9 mouse cellular contexts compared by ENCODE assay signal in genomic region chr9:66004380-66004779, GRCm38 (mm10). TPM values are rescaled to one million over a fixed set of nuclear protein-coding genes. Genes with fewer than 3 reads are reported as not detected.
A peak's percentile ranks its signal among the peaks of the same experiment; 100 is the strongest.
DNase-seq lines count a peak whose midpoint lies in the region; ATAC-seq and TF ChIP-seq lines count a peak whose summit lies in the region.
"Had no signal": no experiment of that assay in that cellular context is flagged by ENCODE, and none has a peak within 500 bp of the region (broad histone marks: within the 10 kb centered on the region; RNA-seq: fewer than 3 reads in every experiment).

No protein-coding gene starts in this region.

- H3K4me2 ChIP-seq in liver, embryonic 14.5 days (ENCODE audit: low read depth): no peak overlapping the region
- H3K4me2 ChIP-seq: limb, embryonic 12.5 days had no signal

- no peaks in the 10 kb centered on the region for H3K27me3 ChIP-seq in MEL (ENCODE audit: control insufficient read depth in 1 of 2, insufficient read depth in 2 of 2, low read length in 2 of 2)
- no peaks in the 10 kb centered on the region for H3K27me3 ChIP-seq in liver, embryonic 14.5 days (ENCODE audit: control insufficient read depth, insufficient read depth, low read length)
- H3K27me3 ChIP-seq: limb, embryonic 12.5 days had no signal

- H3K36me3 ChIP-seq in MEL (ENCODE audit: control insufficient read depth in 1 of 2, insufficient read depth in 2 of 2, low read length in 2 of 2): peaks cover 0 to 5% of the 10 kb centered on the region in 2 experiments; a peak in 3 of 4 replicates
- H3K36me3 ChIP-seq in liver, embryonic 14.5 days (replicated peaks; ENCODE audit: control insufficient read depth, insufficient read depth, low read depth): no peaks in the 10 kb centered on the region

- 0 out of 4 replicates have a peak, but pooled peaks of 1 of the 2 experiments have one; percentile 16 for TF ChIP-seq EP300 in MEL (IDR thresholded peaks at IDR 0.05; ENCODE audit: low read depth in 1 of 2, low read length in 2 of 2)
- no peak for TF ChIP-seq EP300 in liver, embryonic 14.5 days (IDR thresholded peaks at IDR 0.05; ENCODE audit: low read depth)

- no peaks in the 10 kb centered on the region for H3K9me3 ChIP-seq in MEL (replicated peaks; ENCODE audit: insufficient read depth, low read length)
- no peaks in the 10 kb centered on the region for H3K9me3 ChIP-seq in liver, embryonic 14.5 days (ENCODE audit: control insufficient read depth, low read length)
- H3K9me3 ChIP-seq: limb, embryonic 12.5 days had no signal

- WGBS in liver, embryonic 14.5 days (ENCODE audit: insufficient replicate concordance): 19% methylated on average over 4 of the region's 4 CpGs

- no peak for TF ChIP-seq POLR2A in MEL (IDR thresholded peaks at IDR 0.05; ENCODE audit: control insufficient read depth in 1 of 2, insufficient read depth in 1 of 2, low read depth in 1 of 2, low read length in 2 of 2, poor library complexity in 1 of 2)

- TF ChIP-seq CTCF in MEL (IDR thresholded peaks at IDR 0.05 in 2 of 3, conservative IDR thresholded peaks at IDR 0.05 in 1 of 3; ENCODE audit: control insufficient read depth in 1 of 3, insufficient read depth in 1 of 3, low read depth in 2 of 3, low read length in 3 of 3, poor library complexity in 1 of 3, severe bottlenecking in 1 of 3): peak; percentile 8 to 67 (median 21); a peak in 2 of 6 replicates
- peak; percentile 39; the same call in 1 of the 2 replicates for TF ChIP-seq CTCF in liver, embryonic 14.5 days (IDR thresholded peaks at IDR 0.05; ENCODE audit: low read depth)

- peaks cover 3% of the 10 kb centered on the region in 2 experiments; a peak in 2 of 4 replicates for H3K4me1 ChIP-seq in MEL (ENCODE audit: control insufficient read depth in 1 of 2, insufficient read depth in 2 of 2, low read length in 2 of 2)
- 0 out of 4 replicates have a peak, but pooled peaks cover 0 to 1% of the 10 kb centered on the region in 2 experiments for H3K4me1 ChIP-seq in liver, embryonic 14.5 days (replicated peaks; ENCODE audit: control insufficient read depth in 2 of 2, insufficient read depth in 2 of 2, low read length in 1 of 2)

- H3K27ac ChIP-seq in MEL (ENCODE audit: control insufficient read depth, low read depth, low read length): no peak overlapping the region
- H3K27ac ChIP-seq in liver, embryonic 14.5 days: no peak overlapping the region
- H3K27ac ChIP-seq: limb, embryonic 12.5 days had no signal

- no peak overlapping the region for H3K4me3 ChIP-seq in MEL (ENCODE audit: control insufficient read depth in 1 of 2, insufficient read depth in 1 of 2, low read depth in 2 of 2, low read length in 2 of 2)
- no peak overlapping the region for H3K4me3 ChIP-seq in liver, embryonic 14.5 days (ENCODE audit: insufficient read depth in 1 of 2, low read depth in 2 of 2, low read length in 2 of 2)
- H3K4me3 ChIP-seq: limb, embryonic 12.5 days had no signal

- no peak for ATAC-seq in liver, embryonic 14.5 days (ENCODE audit: insufficient read depth)

- H3K9ac ChIP-seq in MEL (ENCODE audit: control insufficient read depth, low read depth, low read length, poor library complexity, severe bottlenecking): no peak overlapping the region
- H3K9ac ChIP-seq in liver, embryonic 14.5 days (replicated peaks): no peak overlapping the region
- H3K9ac ChIP-seq: limb, embryonic 12.5 days had no signal

- peak; percentile 17 to 78 for DNase-seq in adrenal gland, adult (ENCODE audit: inconsistent age in 2 of 2, low spot score in 1 of 2)
- DNase-seq in adrenal gland, postnatal 4 days (ENCODE audit: low spot score in 2 of 2): no peak
- peak; percentile 72 for DNase-seq in MEL (ENCODE audit: low read depth, low spot score)
- peak; percentile 41 for DNase-seq in cerebellum, adult 9-11 months
- peak; percentile 8 for DNase-seq in gastrocnemius, postnatal 25 days
- DNase-seq in kidney, postnatal 14 days: peak; percentile 68
- peak in 2 of 3 experiments; percentile 4 to 7 for DNase-seq in liver, embryonic 14.5 days (ENCODE audit: low read depth in 3 of 3, low spot score in 3 of 3)
- DNase-seq in right cerebral cortex, postnatal 14 days: peak; percentile 42

- no peaks in the 10 kb centered on the region for H3K79me2 ChIP-seq in MEL (ENCODE audit: control insufficient read depth, insufficient read depth, low read length, poor library complexity)

- peak; percentile 57 for TF ChIP-seq RAD21 in MEL (IDR thresholded peaks at IDR 0.05; ENCODE audit: low read depth, low read length)

TF ChIP-seq in MEL, 35 proteins besides CTCF, POLR2A, EP300 and RAD21:
- 0 out of 2 replicates have a peak, but pooled peaks have one; percentile 32 for TF ChIP-seq MYC (IDR thresholded peaks at IDR 0.05; ENCODE audit: low read depth, low read length)
- TF ChIP-seq ELF1 (IDR thresholded peaks at IDR 0.05; ENCODE audit: low read depth, low read length): peak; percentile 41; the same call in 1 of the 2 replicates
- TF ChIP-seq USF1 (IDR thresholded peaks at IDR 0.05; ENCODE audit: low read depth, low read length): no peak
- TF ChIP-seq CHD2 (IDR thresholded peaks at IDR 0.05; ENCODE audit: low read length): no peak
- peak; percentile 83 for TF ChIP-seq ZNF384 (IDR thresholded peaks at IDR 0.05; ENCODE audit: low read depth, low read length)
- TF ChIP-seq JUND (IDR thresholded peaks at IDR 0.05; ENCODE audit: low read depth, low read length): no peak
- peak; percentile 26; the same call in 1 of the 2 replicates for TF ChIP-seq ZC3H11A (IDR thresholded peaks at IDR 0.05; ENCODE audit: low read depth, low read length)
- TF ChIP-seq HCFC1 (IDR thresholded peaks at IDR 0.05; ENCODE audit: low read depth, low read length): 0 out of 2 replicates have a peak, but pooled peaks have one; percentile 27
- peak; percentile 48 for TF ChIP-seq SMC3 (IDR thresholded peaks at IDR 0.05; ENCODE audit: low read depth, low read length)
- 0 out of 2 replicates have a peak, but pooled peaks have one; percentile 40 for TF ChIP-seq SIN3A (IDR thresholded peaks at IDR 0.05; ENCODE audit: low read length)
- TF ChIP-seq GATA1 (IDR thresholded peaks at IDR 0.05; ENCODE audit: low read depth, low read length): peak; percentile 54
- TF ChIP-seq MEF2A (IDR thresholded peaks at IDR 0.05; ENCODE audit: extremely low read depth, insufficient replicate concordance, low read depth, low read length, poor library complexity, severe bottlenecking): no peak
- peak; percentile 71 for TF ChIP-seq MAX (IDR thresholded peaks at IDR 0.05; ENCODE audit: low read length)
- peak; percentile 14; the same call in 1 of the 2 replicates for TF ChIP-seq RCOR1 (IDR thresholded peaks at IDR 0.05; ENCODE audit: low read depth, low read length)
TF ChIP-seq in MEL: peak in this region for 10.

RNA-seq across cellular contexts. Expression of gene Ppib, which starts 55.6 kb away (rescaled TPM):
- 100 to 1,000 TPM; 441 to 449 TPM for total RNA-seq in adrenal gland, postnatal 4 days (2021)
- 413 and 419 TPM in 2 replicates for total RNA-seq in MEL (2012; rRNA removed)
- polyA plus RNA-seq in MEL (2012; ENCODE audit: insufficient read depth in 1 of 2, insufficient read length in 2 of 2, low read depth in 1 of 2, low replicate concordance in 2 of 2, missing spikeins in 1 of 2): 100 to 1,000 TPM in 1 of 2 experiments, not detected in 1; 291 TPM
- total RNA-seq in gastrocnemius, postnatal 25 days (2021): 10 to 100 TPM; 50.9 to 69.2 TPM
- polyA plus RNA-seq in liver, embryonic 14.5 days (2012; rRNA removed): 190 and 276 TPM in 2 replicates
- polyA plus RNA-seq in liver, embryonic 14.5 days (2014; fragmentation: Nextera tagmentation; extraction: Ambion mirVana): 422 and 434 TPM in 2 replicates

Comparison
In these comparisons a context has a peak if more than half of its experiments do, and no peak if none do; other contexts are left out.
1. DNase-seq: peak in adrenal gland, adult (2 of 2), MEL (single experiment), cerebellum, adult 9-11 months (single experiment), gastrocnemius, postnatal 25 days (single experiment), kidney, postnatal 14 days (single experiment), liver, embryonic 14.5 days (2 of 3) and right cerebral cortex, postnatal 14 days (single experiment); none in adrenal gland, postnatal 4 days (0 of 2).